Mouse (Mus musculus): ENCODE results near the gene St3gal6.

DNA sequence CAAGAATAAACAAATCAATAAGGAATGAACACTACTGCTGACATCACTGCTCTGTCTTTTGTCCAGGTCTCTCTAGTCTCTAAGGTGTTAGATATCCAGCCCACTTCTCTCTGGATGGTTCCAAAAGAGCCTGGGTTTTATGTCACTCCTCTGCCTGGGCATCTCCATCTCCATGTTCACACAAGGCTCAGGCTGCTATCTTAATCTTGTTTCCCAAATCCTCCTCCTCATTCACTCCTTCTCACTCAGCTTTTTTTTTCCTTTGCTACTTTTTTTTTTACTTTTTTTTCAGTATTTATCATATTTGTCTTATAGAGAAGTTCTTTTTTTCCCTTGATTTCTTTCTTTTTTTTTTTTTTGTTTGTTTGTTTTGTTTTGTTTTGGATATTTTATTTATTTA is 19.1 kb downstream of the St3gal6 start:
- TF ChIP-seq POLR2A (IDR thresholded peaks at IDR 0.05; ENCODE audit: low read depth, low read length) = no peak
- no peak for TF ChIP-seq CTCF (IDR thresholded peaks at IDR 0.05; ENCODE audit: extremely low read depth, insufficient read depth, insufficient read length, insufficient replicate concordance)
